Mouse (Mus musculus): ENCODE results near the gene Mpig6b.
"Not testable (repeated sequence)": the region's sequence is repeated elsewhere in the genome, so short reads cannot be mapped to it uniquely, and the experiment has no call there.

Gene Mpig6b

DNA sequence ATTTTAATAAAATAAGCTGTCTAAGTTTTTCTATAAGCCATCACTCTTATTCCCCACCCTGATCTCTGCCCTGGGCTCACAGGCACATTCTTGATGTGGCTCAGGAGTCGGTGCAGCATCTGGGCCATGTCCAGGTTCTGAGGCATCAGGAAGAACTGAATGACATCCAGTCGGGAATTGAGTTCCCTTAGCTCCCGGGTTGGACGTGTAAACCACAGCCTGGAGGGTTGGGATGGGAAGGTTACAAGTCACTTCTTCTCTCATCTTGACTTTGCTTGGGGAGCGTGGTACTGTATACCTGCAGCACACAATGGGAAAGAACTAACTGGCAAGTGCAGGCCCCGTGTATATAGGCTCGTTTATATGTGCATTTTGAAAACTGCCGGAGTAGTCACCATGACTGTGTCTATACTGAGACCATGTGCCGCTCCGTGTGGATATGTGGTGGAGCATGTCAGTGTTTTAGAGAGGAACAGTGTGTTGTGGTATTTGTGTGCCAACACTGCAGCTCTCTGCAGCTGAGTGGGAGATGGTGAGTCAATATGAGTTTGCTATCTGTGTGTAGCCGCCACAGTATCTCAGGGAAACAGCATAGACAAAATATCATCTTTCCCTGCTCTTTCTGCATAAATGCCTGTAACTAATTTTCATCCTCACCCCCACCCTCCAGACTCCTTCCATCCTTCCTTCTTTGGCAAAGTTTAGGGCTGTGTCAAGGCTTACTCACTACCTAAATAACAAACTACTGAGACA is 26.7 kb downstream of the Mpig6b start:
- no peak for DNase-seq (ENCODE audit: low spot score in 2 of 2)

DNA sequence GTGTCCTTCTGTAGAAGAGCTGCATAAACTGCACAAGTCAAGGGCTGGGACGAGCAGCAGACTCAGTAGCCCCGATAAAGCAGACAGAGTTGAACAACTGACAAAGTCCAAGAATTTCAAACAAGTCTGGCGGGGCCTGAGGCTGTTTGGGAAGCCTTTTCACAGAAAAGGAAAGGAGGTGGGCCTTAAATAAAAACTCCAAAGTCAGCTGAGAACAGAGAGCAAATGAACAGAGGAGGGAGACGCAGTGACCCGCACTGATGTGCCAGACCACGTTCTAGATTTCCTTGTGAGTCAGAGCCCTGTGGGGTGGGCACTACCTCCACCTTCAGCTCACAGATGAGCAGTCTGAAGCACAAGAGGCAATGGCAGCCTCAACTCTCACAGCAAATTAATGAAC is 31.1 kb downstream of the Mpig6b start:
- DNase-seq (ENCODE audit: low spot score in 2 of 2), result no peak

DNA sequence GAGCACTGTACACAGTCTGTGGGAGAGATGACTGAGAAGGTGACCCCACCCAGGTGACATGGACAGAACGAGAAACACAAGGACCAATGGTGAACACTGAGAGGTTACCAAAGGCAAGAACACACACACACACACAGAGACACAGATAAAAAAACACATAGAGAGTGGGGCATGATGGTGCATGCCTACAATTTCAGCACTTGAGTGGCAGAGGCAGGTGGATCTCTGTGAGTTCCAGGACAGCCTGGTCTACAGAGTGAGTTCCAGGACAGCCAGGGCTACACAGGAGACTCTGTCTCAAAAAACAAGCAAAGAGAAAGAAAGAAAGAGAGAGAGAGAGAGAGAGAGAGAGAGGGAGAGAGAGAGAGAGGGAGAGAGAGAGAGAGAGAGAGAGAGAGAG is 32.3 kb downstream of the Mpig6b start:
- not testable (repeated sequence) for DNase-seq (ENCODE audit: low spot score in 2 of 2)

DNA sequence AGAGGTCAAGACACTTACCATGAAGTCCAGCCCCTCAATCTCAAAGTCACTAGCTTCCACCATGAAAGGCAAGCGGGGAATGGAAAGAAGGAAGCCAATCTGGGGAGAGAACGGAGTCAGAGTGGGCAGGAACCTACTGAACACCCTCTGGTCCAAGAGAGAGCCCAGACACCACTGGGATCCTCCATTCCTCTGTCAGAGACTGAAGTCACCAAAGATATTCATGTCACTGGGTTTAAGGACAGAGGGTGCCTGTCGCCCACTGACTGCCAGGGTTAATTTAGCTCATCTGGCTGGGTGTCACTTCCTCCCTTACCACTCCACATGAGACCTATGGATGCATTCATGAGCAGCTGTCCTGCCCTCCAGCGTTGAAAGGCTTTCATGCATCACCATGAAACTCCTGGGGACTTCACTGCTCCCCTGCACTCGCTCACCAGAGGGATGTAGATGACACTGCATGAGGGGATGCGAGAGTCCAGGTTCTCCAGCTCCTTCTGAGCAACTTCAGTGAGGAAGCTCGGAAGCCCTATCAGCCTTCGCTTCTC is 33.6 kb downstream of the Mpig6b start:
- no peak for DNase-seq (ENCODE audit: low spot score in 2 of 2)

DNA sequence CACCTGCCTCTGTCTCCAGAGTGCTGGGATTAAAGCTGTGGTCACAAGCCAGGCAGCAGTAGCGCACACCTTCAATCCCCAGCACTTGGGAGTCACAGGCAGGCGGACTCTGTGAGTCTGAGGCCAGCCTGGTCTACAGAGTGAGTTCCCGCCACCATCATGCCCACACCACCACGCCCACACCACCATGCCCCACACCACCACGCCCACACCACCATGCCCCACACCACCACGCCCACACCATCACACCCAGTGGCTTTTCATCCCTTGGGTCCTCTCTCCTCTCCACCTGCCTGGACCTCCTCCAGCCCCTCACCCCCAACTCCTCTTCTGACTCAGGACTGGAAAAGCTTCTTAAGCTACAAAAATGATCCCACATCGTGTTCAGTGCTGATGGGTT is 34.1 kb downstream of the Mpig6b start:
- no peak for DNase-seq (ENCODE audit: low spot score in 2 of 2)

DNA sequence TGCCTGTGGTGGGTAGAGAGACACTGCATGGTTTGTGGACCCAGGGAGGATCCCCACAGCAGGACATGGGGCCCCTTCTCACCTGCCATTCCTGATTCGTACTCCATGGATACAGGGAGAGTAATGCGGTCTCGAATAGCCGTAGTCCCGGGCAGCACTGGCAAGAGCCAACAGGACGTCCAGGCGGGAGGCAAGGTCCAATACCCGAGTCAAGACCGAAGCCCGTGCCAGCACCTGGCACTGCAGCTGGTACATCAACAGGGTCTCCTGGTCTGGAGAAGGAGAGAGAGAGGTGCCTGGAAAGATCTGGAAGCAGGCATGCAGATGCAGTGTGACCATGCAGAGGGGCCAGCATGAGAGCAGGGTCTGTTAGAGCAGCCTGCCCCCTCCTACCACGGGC is 34.7 kb downstream of the Mpig6b start:
- no peak for DNase-seq (ENCODE audit: low spot score in 2 of 2)

DNA sequence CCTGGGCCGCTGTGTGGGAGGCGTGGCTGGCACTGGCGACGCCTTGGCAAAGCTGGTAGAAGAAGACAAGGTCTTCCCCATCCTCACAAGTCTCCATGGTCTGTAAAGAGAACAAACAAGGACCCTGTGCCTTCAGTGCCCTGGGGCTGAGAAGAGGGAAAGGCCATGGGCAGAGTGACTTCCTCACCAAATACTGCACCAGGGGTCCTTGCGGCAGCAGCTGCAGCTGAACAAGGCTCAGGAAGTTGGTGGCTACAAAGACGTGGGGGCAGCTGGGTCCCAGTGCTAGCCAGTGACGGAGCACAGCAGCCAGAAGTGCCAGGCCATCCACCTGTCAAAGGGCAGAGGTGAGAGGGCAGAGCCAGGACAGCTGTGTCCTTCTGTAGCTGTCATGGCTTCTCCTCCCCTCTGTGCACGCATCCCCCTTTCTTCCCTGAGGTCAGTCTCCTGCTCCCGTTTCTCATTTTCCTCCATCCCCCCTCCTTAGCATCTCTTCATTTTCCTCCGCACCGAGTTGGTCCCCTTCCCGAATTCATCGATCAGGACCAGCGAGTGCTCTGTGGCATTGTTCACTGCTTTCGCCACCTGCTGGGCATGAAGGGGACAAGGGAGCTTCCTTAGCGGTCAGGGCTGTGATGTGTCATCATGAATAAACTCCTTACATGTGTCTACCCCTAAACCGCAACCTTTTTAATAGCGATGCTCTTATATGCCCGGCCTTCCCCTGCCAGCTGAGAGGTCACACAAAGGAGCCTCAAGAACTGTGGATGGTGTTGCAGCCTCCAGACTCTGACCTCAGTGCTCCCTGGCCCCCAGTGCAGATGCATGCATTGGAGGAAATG is 36.1 kb downstream of the Mpig6b start:
- no peak for DNase-seq (ENCODE audit: low spot score in 2 of 2)

DNA sequence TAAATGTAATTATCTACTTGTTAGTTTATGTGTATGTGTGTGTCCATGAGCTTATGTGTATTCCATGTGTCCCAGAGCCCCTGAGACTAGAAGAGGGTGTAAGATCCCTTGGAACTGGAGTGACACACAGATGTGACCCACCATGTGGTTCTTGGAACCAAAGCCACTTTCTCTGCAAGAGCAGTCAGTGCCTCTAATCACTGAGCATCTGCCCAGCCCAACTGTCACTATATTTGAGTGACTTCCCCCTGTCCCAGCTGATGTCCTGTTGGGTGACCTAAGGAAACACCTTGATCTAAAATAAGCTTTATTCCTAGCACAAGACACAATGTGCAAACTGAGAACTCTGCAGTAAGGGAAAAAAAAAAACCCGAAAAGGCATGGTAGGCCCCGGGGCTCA is 37.7 kb downstream of the Mpig6b start:
- no peak for DNase-seq (ENCODE audit: low spot score in 2 of 2)

DNA sequence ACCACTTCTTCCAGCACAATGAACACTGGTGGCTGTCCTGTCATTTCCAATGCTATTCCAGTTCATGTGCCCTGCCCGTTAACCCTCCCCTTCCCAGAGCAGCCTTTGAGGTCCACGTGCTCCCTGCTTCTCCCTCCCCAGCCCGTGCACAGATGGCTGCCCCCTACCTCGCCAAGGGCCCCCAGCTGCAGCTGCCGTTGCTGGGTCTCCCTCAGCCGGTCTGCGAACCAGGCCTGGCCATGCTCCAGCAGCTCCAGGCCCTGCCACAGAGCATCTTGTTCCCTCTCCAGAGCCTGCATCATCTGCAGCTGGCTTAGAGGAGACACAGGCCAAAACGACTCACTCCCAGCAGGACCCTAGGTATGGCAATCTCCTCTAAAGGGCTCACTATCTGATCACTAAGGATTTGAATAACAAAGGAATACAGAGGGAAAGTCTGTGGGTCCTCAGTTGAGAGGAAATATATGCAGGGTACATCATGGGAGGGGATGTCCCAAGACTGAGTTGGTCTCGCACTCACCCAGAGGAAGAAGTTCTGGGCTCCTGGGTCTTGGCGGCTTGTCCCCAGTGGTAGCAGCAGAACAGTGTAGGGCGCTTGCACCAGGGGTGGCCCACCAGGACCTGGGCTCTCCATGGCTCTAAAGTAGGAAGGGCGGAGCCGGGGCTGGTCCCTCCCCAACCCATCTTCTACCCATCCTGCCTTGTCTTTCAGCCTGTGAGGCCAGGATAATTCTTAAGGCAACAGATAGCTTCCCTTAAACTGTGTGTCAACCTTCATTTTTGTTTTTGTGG is 38.5 kb downstream of the Mpig6b start, which contains the start of gene Sapcd1:
Gene Sapcd1 (minus strand): TSS at position 740 of the 792 bp plus-strand sequence.
- DNase-seq (ENCODE audit: low spot score in 2 of 2), result peak; percentile 57 to 61

DNA sequence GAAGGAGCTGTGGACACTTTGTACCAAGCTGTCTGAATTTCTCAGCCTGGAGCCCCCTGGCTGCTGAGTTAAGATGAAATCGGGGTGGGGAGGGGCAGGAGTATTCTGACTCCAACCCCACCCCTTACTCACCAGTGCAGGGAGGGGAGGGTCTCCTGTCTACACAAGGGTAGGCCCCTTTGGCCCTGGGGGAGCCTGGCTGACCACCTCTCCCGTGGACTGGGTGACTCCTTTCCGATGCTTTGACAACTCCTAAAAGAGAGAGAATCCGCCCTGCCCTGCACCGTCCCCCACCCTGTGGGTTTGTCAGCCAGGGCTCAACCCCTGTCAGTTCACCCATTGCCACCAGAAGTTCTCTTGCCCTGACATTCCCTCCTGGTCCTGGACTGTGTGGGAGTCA is 39.8 kb downstream of the Mpig6b start:
- no peak for DNase-seq (ENCODE audit: low spot score in 2 of 2)

DNA sequence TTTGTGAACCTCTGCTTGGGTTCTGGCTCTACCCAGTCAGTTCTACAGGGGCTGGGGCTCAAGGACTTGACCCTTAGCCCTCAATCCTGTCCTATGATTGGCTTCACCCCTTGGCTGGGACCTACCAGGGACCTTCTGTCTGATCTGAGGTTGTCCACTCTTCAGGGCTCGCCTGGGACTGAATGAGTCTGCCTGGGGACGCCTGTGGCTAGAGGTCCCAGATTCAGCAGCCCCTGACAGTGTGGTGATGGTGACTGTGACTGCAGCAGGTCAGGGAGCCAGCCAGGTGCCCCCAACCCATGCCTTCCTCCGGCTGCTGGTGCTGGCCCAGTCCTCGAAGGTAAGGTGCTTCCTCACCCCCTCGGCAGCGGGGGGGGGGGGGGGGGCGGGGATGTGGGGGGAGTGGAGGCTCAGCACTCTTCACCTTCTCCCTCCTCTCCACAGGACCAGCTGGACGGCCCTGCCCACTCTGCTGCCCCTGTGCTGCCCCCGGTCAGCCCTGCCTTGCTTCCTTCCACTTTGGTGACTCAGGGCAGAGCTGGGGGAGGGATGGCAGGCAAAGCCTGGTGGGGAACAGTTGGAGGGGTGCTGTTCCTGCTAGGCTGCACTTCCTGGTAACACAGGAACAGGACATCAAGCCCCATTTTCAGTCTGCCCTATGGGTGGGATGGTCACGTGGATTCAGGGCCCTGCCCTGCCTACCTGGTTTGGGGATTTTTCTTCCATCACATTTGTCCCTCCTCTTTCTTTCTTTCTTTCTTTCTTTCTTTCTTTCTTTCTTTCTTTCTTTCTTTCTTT is 41.1 kb downstream of the Mpig6b start:
- DNase-seq (ENCODE audit: low spot score in 2 of 2), result no peak

DNA sequence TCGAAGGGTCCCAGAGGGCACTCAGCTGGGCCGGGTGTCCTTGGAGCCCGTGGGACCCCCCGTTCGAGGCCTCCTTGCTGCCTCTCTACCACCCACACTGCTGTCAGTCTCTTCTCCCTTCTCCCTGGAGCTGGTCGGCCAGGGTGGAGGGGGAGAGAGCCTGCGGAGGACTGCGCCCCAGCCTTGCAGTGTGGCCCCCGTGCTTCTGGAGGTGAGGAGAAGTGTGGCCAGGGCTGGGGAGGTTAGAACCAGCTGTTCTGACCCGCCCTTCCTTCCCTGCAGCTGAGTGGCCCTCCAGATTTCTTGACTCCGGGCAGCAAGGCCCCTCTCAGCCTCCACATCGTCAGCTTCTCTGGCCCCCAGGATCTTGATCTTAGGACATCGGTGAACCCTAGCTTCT is 41.7 kb downstream of the Mpig6b start:
- no peak for DNase-seq (ENCODE audit: low spot score in 2 of 2)

DNA sequence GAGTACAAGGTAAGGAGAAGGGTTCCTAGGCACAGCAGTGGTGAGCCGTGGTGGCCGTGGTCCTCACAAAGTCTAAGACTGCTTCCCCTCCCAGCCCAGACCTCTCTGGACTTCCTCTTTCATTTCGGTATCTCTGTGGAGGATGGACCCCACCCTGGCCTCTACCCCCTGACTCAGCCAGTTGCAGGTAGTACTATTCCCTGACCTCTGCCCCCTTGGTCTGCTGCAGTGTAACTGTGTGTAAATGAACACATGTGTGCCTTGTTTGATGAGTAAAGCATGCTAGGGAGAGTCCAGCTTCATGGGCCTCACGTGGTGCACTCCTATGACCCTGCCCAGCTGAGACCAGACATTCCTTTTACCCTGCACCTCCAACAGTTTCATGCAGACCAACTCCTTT is 42.2 kb downstream of the Mpig6b start:
- peak; percentile 54 to 60 for DNase-seq (ENCODE audit: low spot score in 2 of 2)

DNA sequence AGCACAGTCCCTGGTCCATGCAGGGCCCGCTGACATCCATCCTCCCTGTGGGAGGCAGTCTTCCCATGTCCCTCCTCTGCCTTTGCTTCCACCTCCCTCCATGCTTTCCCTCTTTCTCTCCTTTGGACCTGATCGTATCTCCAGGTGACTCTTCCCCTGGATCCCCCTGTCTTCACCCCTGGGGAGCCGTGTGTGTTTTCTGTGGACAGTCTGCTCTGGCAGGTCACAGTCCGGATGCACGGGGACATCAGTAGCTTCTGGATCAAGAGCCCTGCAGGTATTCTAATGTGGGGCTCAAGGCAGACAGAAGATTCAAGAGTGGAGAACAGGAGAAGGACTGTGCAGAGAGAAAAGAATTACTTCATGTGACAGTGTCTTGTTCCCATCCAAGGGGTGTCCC is 42.8 kb downstream of the Mpig6b start:
- no peak for DNase-seq (ENCODE audit: low spot score in 2 of 2)

DNA sequence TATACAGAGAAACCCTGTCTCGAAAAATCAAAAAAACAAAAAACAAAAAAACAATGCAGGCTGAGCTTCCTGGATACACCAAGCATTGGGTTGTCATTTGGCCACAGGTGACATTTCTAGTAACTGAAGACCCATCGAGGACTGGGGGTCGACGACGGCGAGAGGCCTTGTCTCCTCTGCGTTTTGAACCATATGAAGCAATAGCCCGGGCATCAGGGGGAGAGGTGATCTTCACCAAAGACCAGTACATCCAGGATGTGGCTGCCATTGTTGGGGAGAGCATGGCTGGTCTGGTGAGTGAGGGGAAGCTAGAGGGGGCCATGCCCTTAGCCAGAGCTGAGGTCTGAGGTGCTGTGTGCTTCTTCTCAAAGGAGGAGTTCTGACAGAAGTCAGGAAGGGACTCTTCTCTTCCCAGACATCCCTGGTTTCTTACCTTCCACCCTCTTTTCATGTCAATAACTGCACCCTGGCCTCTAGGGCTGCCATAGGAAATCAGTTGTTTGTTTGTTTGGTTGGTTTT is 43.4 kb downstream of the Mpig6b start:
- no peak for DNase-seq (ENCODE audit: low spot score in 2 of 2)

DNA sequence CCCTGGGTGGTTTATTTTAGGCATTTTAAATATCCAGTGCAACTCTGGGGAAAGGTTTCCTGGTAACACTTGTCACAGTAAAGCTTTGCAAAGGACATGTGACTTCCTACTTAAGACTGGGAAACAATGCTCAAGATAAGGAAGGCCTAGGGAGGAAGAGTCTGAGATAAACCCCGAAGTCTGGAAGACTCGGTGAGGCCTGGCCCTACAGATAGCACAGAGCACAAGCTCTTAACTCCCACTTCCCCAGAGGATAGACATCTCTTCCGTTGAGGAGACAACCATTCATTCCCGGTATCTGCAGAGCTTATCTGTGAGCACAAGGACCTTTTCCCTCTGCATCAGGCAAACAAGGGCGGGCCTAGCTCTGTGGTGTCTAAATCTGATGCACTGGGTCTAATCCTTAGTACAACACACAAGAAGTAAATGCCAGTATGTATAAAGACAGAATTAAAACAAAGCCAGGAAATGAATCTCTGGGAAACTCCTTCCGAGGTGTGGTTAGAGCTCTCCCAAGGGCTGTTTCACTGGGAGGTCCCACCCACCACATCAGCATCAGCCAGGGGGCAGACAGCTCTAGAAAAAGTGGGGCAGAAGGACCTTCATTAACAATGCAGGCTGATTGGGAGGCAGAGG is 44.0 kb downstream of the Mpig6b start:
- DNase-seq (ENCODE audit: low spot score in 2 of 2), result no peak

DNA sequence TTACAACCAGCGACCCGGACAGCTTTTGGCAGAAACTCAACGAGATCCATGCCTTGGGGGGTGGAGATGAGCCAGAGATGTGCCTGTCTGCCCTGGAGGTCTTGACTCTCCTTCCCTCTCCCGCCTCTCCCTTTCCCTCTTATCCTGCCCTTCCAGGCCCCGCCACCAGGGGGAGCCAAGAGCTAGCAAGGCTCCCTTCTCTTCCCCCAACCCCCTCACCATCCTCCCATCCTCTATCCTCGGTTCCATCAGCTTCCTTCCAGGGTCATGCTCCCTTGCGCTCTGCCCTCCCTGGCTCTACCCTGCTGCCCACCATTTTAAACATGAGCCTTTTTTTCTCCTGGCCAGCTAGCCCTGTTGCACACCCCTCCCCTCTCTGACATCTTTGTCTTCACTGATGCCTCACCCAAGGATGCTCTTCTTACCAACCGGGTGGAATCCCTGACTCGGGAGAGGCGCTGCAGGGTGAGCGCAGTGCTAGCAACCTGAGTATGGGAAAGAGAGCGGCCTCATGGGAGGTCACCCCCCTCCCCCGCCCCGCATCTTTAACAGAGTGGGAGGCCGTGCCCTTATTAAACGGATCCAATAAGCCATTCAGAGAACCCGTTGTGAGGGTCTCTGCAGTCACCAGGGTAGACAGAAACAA is 44.7 kb downstream of the Mpig6b start:
- peak; percentile 74 to 78 for DNase-seq (ENCODE audit: low spot score in 2 of 2)

DNA sequence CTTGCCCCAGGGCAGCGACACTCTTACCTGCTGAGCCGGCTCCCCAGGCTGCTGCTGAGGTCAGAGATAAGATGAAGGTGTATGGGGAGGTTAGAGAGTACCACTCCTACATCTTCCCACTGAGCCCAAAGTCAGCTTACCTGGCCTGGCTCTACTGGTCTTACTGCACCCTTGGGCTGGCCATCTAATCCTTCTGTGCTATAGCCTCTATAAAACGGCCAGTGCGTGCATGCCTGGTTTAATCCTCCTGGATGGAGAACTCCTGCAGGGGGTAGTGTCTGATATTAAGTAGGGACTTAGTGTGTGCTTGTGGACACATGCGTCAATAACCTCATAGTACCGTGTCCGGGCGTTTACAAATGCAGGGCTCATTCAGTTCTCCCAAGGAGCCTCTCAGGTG is 45.4 kb downstream of the Mpig6b start:
- DNase-seq (ENCODE audit: low spot score in 2 of 2), result no peak

DNA sequence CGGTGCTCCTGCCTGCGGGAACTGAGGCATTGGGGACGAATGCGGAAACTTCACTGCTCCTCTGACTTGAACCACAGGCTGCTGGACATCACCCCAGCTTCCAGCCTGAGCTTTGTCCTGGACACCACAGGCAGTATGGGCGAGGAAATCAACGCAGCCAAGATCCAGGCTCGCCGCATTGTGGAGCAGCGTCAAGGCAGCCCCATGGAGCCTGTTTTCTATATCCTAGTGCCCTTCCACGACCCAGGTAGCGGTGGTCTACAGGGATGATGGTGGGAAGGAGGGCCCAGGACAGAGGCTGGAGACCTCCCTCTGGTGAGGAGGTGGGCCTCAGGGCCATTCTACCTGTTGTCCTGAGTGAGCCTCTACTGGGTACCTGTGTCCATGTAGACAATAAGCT is 46.1 kb downstream of the Mpig6b start:
- no peak for DNase-seq (ENCODE audit: low spot score in 2 of 2)

DNA sequence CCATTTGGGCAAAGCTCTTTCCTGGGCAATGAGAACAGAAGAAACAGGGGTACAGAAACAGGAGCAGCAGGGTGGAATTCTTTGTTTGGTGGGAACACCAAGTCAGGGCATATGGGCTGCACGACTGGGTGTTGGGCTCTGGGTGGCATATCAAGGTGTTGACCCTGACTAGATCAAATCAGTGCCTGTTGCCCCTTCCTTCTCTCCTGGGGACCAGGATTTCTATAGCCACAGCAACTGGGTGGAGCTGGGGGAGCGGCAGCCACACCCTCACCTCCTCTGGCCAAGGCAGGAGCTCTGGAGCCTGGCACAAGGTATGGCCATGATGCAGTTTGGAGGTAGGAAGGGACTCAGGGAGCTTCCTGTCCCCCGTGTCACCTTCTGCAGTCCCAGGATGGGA is 47.8 kb downstream of the Mpig6b start:
- DNase-seq (ENCODE audit: low spot score in 2 of 2), result no peak
